Mouse (Mus musculus) hindbrain, embryonic 11.5 days (tissue): ENCODE measurements at regions not wholly inside any gene's neighbourhood (a gene's known extent, or its start where the extent isn't known, plus 50 kb on each side); places are given as distances from the start of the nearest gene placed in this dataset.

Experiments
- ATAC-seq: fragments of 200-750 bp; cut with Nextera tagmentation; 2 replicates; pipeline ENCODE4 v1.8.0; 2017; ENCODE audit warnings: mild to moderate bottlenecking, moderate TSS enrichment, moderate library complexity; ENCODE audit not compliant: low FRiP score
- DNase-seq: peaks from one replicate; pipeline ENCODE4 v3.0.0-alpha.2; 2015; ENCODE audit warnings: low spot score
- H3K27ac ChIP-seq: fragments of 300-500 bp; sonication (generic); 2 replicates; pipeline ENCODE4 v1.5.1; 2014; ENCODE audit warnings: mild to moderate bottlenecking, low read depth, low read length
- H3K27me3 ChIP-seq: fragments of 300-500 bp; sonication (generic); 2 replicates; pipeline ENCODE4 v1.6.1; 2014; ENCODE audit warnings: mild to moderate bottlenecking, low read length, moderate library complexity, mixed read lengths; ENCODE audit not compliant: control insufficient read depth, insufficient read depth
- H3K36me3 ChIP-seq: fragments of 300-500 bp; sonication (generic); 2 replicates; pipeline ENCODE4 v1.6.1; 2014; ENCODE audit warnings: mild to moderate bottlenecking, low read length, moderate library complexity, mixed read lengths; ENCODE audit not compliant: control insufficient read depth, insufficient read depth
- H3K4me1 ChIP-seq: fragments of 300-500 bp; sonication (generic); replicated peaks from 2 replicates; pipeline ENCODE4 v1.6.1; 2014; ENCODE audit warnings: low read length, mixed read lengths; ENCODE audit not compliant: control insufficient read depth, insufficient read depth
- H3K4me2 ChIP-seq: fragments of 300-500 bp; sonication (generic); replicated peaks from 2 replicates; pipeline ENCODE4 v1.6.1; 2014; ENCODE audit warnings: mild to moderate bottlenecking, low read depth, low read length
- H3K4me3 ChIP-seq: fragments of 300-500 bp; sonication (generic); 2 replicates; pipeline ENCODE4 v1.5.1; 2014; ENCODE audit warnings: low read depth, low read length
- H3K9ac ChIP-seq: fragments of 300-500 bp; sonication (generic); 2 replicates; pipeline ENCODE4 v1.6.1; 2014; ENCODE audit warnings: low read depth, low read length
- H3K9me3 ChIP-seq: fragments of 300-500 bp; sonication (generic); 2 replicates; pipeline ENCODE4 v1.6.1; 2016; ENCODE audit warnings: low read length; ENCODE audit not compliant: control insufficient read depth
- whole genome bisulfite sequencing: fragments of 180-500 bp; shearing (Covaris S2); extraction: QIAGEN DNeasy Blood & Tissue Kit; methylation state at CpG from one replicate; pipeline ENCODE4 v1.1.7; 2014; 5-methylcytosine and 5-hydroxymethylcytosine counted together

DNA sequence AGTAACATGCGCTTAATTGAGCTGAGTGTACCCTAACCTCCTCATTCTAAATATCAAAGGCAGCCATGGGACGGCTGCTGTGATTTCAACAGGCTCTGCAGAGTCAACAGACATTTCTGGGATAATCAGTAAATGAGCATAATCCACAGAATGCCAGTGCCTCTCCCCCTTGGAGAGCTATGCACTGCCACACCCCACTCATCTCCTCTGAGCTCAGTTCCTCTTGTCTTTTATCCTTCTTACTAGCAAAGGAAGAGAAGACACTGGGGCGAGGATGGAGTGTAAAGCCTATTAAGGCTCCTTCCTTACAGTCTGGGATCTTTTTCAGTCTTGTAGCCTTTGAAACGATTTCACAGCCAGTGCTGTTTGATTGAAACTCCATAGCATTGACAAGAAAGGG, 90.9 kb downstream of the Kctd12 start:
- Histone ChIP-seq H3K27me3 (no peaks in the 10 kb centered on the region), H3K4me1 (no peaks in the 10 kb centered on the region), H3K4me2 (no peak overlapping the region), H3K4me3 (no peak overlapping the region), H3K36me3 (no peaks in the 10 kb centered on the region), H3K9me3 (no peaks in the 10 kb centered on the region), H3K9ac (no peak overlapping the region), H3K27ac (no peak overlapping the region)
- no peak for ATAC-seq
- DNase-seq, result no peak
- WGBS, result 53% methylated on average over 4 of the region's 4 CpGs

- Histone ChIP-seq H3K9me3 (no peaks in the 10 kb centered on the region), H3K27me3 (no peaks in the 10 kb centered on the region), H3K4me1 (no peaks in the 10 kb centered on the region), H3K4me2 (no peak overlapping the region), H3K4me3 (no peak overlapping the region), H3K36me3 (no peaks in the 10 kb centered on the region), H3K27ac (no peak overlapping the region), H3K9ac (no peak overlapping the region)
- no peak for ATAC-seq
- no peak for DNase-seq
- WGBS, result 94% methylated on average over 2 of the region's 2 CpGs
These were observed 97.2 kb downstream of the Kctd12 start for GRCm38 (mm10) chr14:102885240-102885598.

GRCm38 (mm10) chr14:102884539-102885239, 97.7 kb downstream of the Kctd12 start:
- 88% methylated on average over 10 of the region's 10 CpGs for WGBS

GRCm38 (mm10) chr14:102883344-102884122, 98.9 kb downstream of the Kctd12 start:
- no peaks in the 10 kb centered on the region for H3K4me1 ChIP-seq
- no peaks in the 10 kb centered on the region for H3K36me3 ChIP-seq
- no peak overlapping the region for H3K4me2 ChIP-seq
- H3K9me3 ChIP-seq, result no peaks in the 10 kb centered on the region
- H3K27me3 ChIP-seq, result no peaks in the 10 kb centered on the region
- 86% methylated on average over 15 of the region's 15 CpGs for WGBS
- ATAC-seq, result 0 out of 2 replicates have a peak, but pooled peaks have one; percentile 53
- H3K4me3 ChIP-seq, result no peak overlapping the region
- no peak overlapping the region for H3K27ac ChIP-seq
- no peak overlapping the region for H3K9ac ChIP-seq
- DNase-seq, result peak; percentile 31

More at GRCm38 (mm10) chr14:102884539-102885239, 97.7 kb downstream of the Kctd12 start:
- no peak overlapping the region for H3K4me2 ChIP-seq
- DNase-seq (no peak), ATAC-seq (no peak)
- no peaks in the 10 kb centered on the region for H3K4me1 ChIP-seq
- no peak overlapping the region for H3K27ac ChIP-seq
- H3K4me3 ChIP-seq, result no peak overlapping the region
- no peaks in the 10 kb centered on the region for H3K27me3 ChIP-seq
- no peaks in the 10 kb centered on the region for H3K36me3 ChIP-seq
- no peak overlapping the region for H3K9ac ChIP-seq
- no peaks in the 10 kb centered on the region for H3K9me3 ChIP-seq

GRCm38 (mm10) chr14:102882281-102882680, 100.2 kb downstream of the Kctd12 start:
- DNase-seq, result no peak
- no peak overlapping the region for H3K4me2 ChIP-seq
- H3K27ac ChIP-seq, result no peak overlapping the region
- H3K27me3 ChIP-seq, result no peaks in the 10 kb centered on the region
- no peaks in the 10 kb centered on the region for H3K36me3 ChIP-seq
- no peaks in the 10 kb centered on the region for H3K4me1 ChIP-seq
- H3K9me3 ChIP-seq, result no peaks in the 10 kb centered on the region
- ATAC-seq, result no peak
- no peak overlapping the region for H3K9ac ChIP-seq
- H3K4me3 ChIP-seq, result no peak overlapping the region
- WGBS, result 89% methylated on average over 3 of the region's 3 CpGs

GRCm38 (mm10) chr14:102880658-102881083, 101.8 kb downstream of the Kctd12 start:
- Histone ChIP-seq H3K27me3 (no peaks in the 10 kb centered on the region), H3K4me1 (no peaks in the 10 kb centered on the region), H3K9ac (no peak overlapping the region), H3K36me3 (no peaks in the 10 kb centered on the region), H3K4me3 (no peak overlapping the region), H3K9me3 (no peaks in the 10 kb centered on the region), H3K27ac (no peak overlapping the region), H3K4me2 (no peak overlapping the region)
- ATAC-seq (no peak), DNase-seq (no peak)
- 80% methylated on average over 1 of the region's 1 CpGs for WGBS

DNA sequence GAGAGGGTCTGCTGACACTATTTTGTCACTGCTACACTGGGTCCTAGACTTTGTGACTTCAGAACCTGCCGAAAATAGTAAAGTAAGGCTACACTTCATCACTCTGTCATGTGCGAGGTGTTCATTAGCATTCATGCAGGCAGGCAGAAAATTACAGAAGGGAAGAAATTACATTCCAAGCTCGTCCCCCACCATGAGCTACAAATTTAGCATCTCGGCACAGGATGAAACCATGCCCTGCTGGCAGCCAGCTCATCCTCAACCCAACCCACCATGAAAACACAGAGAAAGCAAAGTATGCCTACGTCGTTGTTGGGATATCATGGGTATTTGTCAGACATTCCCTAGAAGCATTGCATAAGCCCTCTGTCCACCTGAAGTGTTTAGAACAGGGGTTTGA, 103.9 kb downstream of the Kctd12 start:
- Histone ChIP-seq H3K27me3 (no peaks in the 10 kb centered on the region), H3K4me3 (no peak overlapping the region), H3K9me3 (no peaks in the 10 kb centered on the region), H3K4me1 (no peaks in the 10 kb centered on the region), H3K4me2 (no peak overlapping the region), H3K36me3 (no peaks in the 10 kb centered on the region), H3K9ac (no peak overlapping the region), H3K27ac (no peak overlapping the region)
- WGBS, result 90% methylated on average over 6 of the region's 6 CpGs
- DNase-seq (no peak), ATAC-seq (no peak)

- Histone ChIP-seq H3K27me3 (no peaks in the 10 kb centered on the region), H3K27ac (no peak overlapping the region), H3K9me3 (no peaks in the 10 kb centered on the region), H3K4me3 (no peak overlapping the region), H3K4me2 (no peak overlapping the region), H3K4me1 (no peaks in the 10 kb centered on the region), H3K9ac (no peak overlapping the region), H3K36me3 (no peaks in the 10 kb centered on the region)
- DNase-seq (no peak), ATAC-seq (no peak)
- 82% methylated on average over 1 of the region's 1 CpGs for WGBS
These were observed 114.3 kb downstream of the Kctd12 start for GRCm38 (mm10) chr14:102868160-102868559.

- ATAC-seq, result no peak
- no peak for DNase-seq
- Histone ChIP-seq H3K4me2 (no peak overlapping the region), H3K9me3 (no peaks in the 10 kb centered on the region), H3K4me1 (no peaks in the 10 kb centered on the region), H3K27ac (no peak overlapping the region), H3K9ac (no peak overlapping the region), H3K36me3 (no peaks in the 10 kb centered on the region), H3K4me3 (no peak overlapping the region), H3K27me3 (no peaks in the 10 kb centered on the region)
- 86% methylated on average over 2 of the region's 2 CpGs for WGBS
These were observed 114.7 kb downstream of the Kctd12 start for GRCm38 (mm10) chr14:102867697-102868096.
